ENCODE assay signal across 18 mouse cellular contexts in genomic region chr2:25947950-25948349, GRCm38 (mm10). TPM values are rescaled to one million over a fixed set of nuclear protein-coding genes. Genes with fewer than 3 reads are reported as not detected.
DNase-seq lines count a peak whose midpoint lies in the region; ATAC-seq and TF ChIP-seq lines count a peak whose summit lies in the region.
"Had no signal": no experiment of that assay in that cellular context is flagged by ENCODE, and none has a peak within 500 bp of the region (broad histone marks: within the 10 kb centered on the region; RNA-seq: fewer than 3 reads in every experiment).

No protein-coding gene starts in this region.

- H3K27me3 ChIP-seq in hindbrain, postnatal 0 days (ENCODE audit: insufficient read depth, low read length), result no peaks in the 10 kb centered on the region
- H3K27me3 ChIP-seq in hindbrain, embryonic 12.5 days, result no peaks in the 10 kb centered on the region
- H3K27me3 ChIP-seq in midbrain, postnatal 0 days (ENCODE audit: insufficient read depth, low read length), result no peaks in the 10 kb centered on the region
- H3K27me3 ChIP-seq in midbrain, embryonic 11.5 days (ENCODE audit: control insufficient read depth, insufficient read depth, low read length), result no peaks in the 10 kb centered on the region
- H3K27me3 ChIP-seq: hindbrain, embryonic 13.5 days; liver, embryonic 12.5 days; midbrain, embryonic 13.5 days had no signal

- no peak overlapping the region for H3K9ac ChIP-seq in hindbrain, postnatal 0 days (replicated peaks; ENCODE audit: low read length)
- H3K9ac ChIP-seq in hindbrain, embryonic 12.5 days, result no peak overlapping the region
- no peak overlapping the region for H3K9ac ChIP-seq in midbrain, postnatal 0 days (replicated peaks; ENCODE audit: low read length, poor library complexity, severe bottlenecking)
- no peak overlapping the region for H3K9ac ChIP-seq in midbrain, embryonic 11.5 days (ENCODE audit: low read length)
- H3K9ac ChIP-seq: hindbrain, embryonic 13.5 days; liver, embryonic 12.5 days; midbrain, embryonic 13.5 days had no signal

- TF ChIP-seq CTCF in hindbrain, postnatal 0 days (IDR thresholded peaks at IDR 0.05; ENCODE audit: low read depth), result peak; percentile 38
- TF ChIP-seq CTCF in midbrain, postnatal 0 days (IDR thresholded peaks at IDR 0.05), result peak; percentile 55

- H3K27ac ChIP-seq in hindbrain, postnatal 0 days, result no peak overlapping the region
- H3K27ac ChIP-seq in hindbrain, embryonic 12.5 days, result no peak overlapping the region
- no peak overlapping the region for H3K27ac ChIP-seq in midbrain, postnatal 0 days (ENCODE audit: low read depth, low read length)
- H3K27ac ChIP-seq in midbrain, embryonic 11.5 days (ENCODE audit: low read depth, low read length), result no peak overlapping the region
- H3K27ac ChIP-seq: hindbrain, embryonic 13.5 days; liver, embryonic 12.5 days; midbrain, embryonic 13.5 days had no signal

- peaks cover 52% of the 10 kb centered on the region for H3K36me3 ChIP-seq in hindbrain, postnatal 0 days (ENCODE audit: insufficient read depth, low read length)
- peaks cover 77% of the 10 kb centered on the region for H3K36me3 ChIP-seq in hindbrain, embryonic 12.5 days
- peaks cover 44% of the 10 kb centered on the region for H3K36me3 ChIP-seq in midbrain, postnatal 0 days (ENCODE audit: insufficient read depth, low read length)
- peaks cover 11% of the 10 kb centered on the region; the same call in 1 of the 2 replicates for H3K36me3 ChIP-seq in midbrain, embryonic 11.5 days (ENCODE audit: control insufficient read depth, insufficient read depth, low read length)

- no peak for ATAC-seq in hindbrain, postnatal 0 days
- ATAC-seq in hindbrain, embryonic 12.5 days (ENCODE audit: low FRiP score), result no peak
- ATAC-seq in midbrain, postnatal 0 days (ENCODE audit: low FRiP score), result no peak
- no peak for ATAC-seq in midbrain, embryonic 11.5 days (ENCODE audit: low FRiP score)
- no peak for ATAC-seq in frontal cortex, adult (ENCODE audit: low TSS enrichment)
- no peak for ATAC-seq in erythroblast, adult 5-6 weeks (replicated peaks; ENCODE audit: low FRiP score, poor library complexity, severe bottlenecking)
- ATAC-seq: liver, embryonic 12.5 days; midbrain, embryonic 13.5 days had no signal

- H3K9me3 ChIP-seq in hindbrain, postnatal 0 days (ENCODE audit: low read length), result no peaks in the 10 kb centered on the region
- H3K9me3 ChIP-seq in hindbrain, embryonic 12.5 days (replicated peaks), result no peaks in the 10 kb centered on the region
- H3K9me3 ChIP-seq in midbrain, postnatal 0 days (ENCODE audit: low read length), result no peaks in the 10 kb centered on the region
- no peaks in the 10 kb centered on the region for H3K9me3 ChIP-seq in midbrain, embryonic 11.5 days (ENCODE audit: control insufficient read depth, low read length)
- H3K9me3 ChIP-seq: hindbrain, embryonic 13.5 days; liver, embryonic 12.5 days; midbrain, embryonic 13.5 days had no signal

- WGBS in hindbrain, postnatal 0 days, result 93% methylated on average over 3 of the region's 3 CpGs
- 86% methylated on average over 3 of the region's 3 CpGs for WGBS in hindbrain, embryonic 12.5 days
- 89% methylated on average over 3 of the region's 3 CpGs for WGBS in midbrain, postnatal 0 days
- WGBS in midbrain, embryonic 11.5 days, result 90% methylated on average over 3 of the region's 3 CpGs

- no peak overlapping the region for H3K4me3 ChIP-seq in hindbrain, postnatal 0 days (ENCODE audit: low read length)
- no peak overlapping the region for H3K4me3 ChIP-seq in hindbrain, embryonic 12.5 days
- H3K4me3 ChIP-seq in midbrain, postnatal 0 days (ENCODE audit: low read depth, low read length), result no peak overlapping the region
- no peak overlapping the region for H3K4me3 ChIP-seq in midbrain, embryonic 11.5 days (ENCODE audit: low read depth, low read length)
- H3K4me3 ChIP-seq: erythroblast, embryonic 14.5 days; hindbrain, embryonic 13.5 days; liver, embryonic 12.5 days; midbrain, embryonic 13.5 days had no signal

- peak; percentile 34 for DNase-seq in adrenal gland, postnatal 10 days
- no peak for DNase-seq in adrenal gland, postnatal 25 days
- DNase-seq in hindbrain, postnatal 0 days (ENCODE audit: low spot score), result peak; percentile 25
- no peak for DNase-seq in midbrain, postnatal 0 days (ENCODE audit: low spot score)
- DNase-seq in midbrain, embryonic 11.5 days (ENCODE audit: low spot score, missing footprints), result no peak
- DNase-seq: adrenal gland, adult 2 months; cerebellum, adult 9-10 months; gastrocnemius, postnatal 14 days; layer of hippocampus, postnatal 36 days; right cerebral cortex, postnatal 14 days; thymus, adult 18-20 months had no signal

- no peak overlapping the region for H3K4me2 ChIP-seq in hindbrain, postnatal 0 days (ENCODE audit: low read depth, low read length)
- no peak overlapping the region for H3K4me2 ChIP-seq in hindbrain, embryonic 12.5 days (replicated peaks)
- no peak overlapping the region for H3K4me2 ChIP-seq in midbrain, postnatal 0 days (ENCODE audit: low read depth, low read length, poor library complexity, severe bottlenecking)
- no peak overlapping the region for H3K4me2 ChIP-seq in midbrain, embryonic 11.5 days
- H3K4me2 ChIP-seq: hindbrain, embryonic 13.5 days; liver, embryonic 12.5 days; midbrain, embryonic 13.5 days had no signal

- H3K4me1 ChIP-seq in hindbrain, postnatal 0 days (ENCODE audit: insufficient read depth, low read length), result no peaks in the 10 kb centered on the region
- H3K4me1 ChIP-seq in hindbrain, embryonic 12.5 days, result no peaks in the 10 kb centered on the region
- H3K4me1 ChIP-seq in midbrain, postnatal 0 days (ENCODE audit: insufficient read depth, low read length), result no peaks in the 10 kb centered on the region
- H3K4me1 ChIP-seq in midbrain, embryonic 11.5 days (ENCODE audit: control insufficient read depth, insufficient read depth, low read length), result no peaks in the 10 kb centered on the region
- H3K4me1 ChIP-seq: hindbrain, embryonic 13.5 days; liver, embryonic 12.5 days; midbrain, embryonic 13.5 days had no signal

RNA-seq across cellular contexts. Expression of gene Camsap1, which starts 35.1 kb away (rescaled TPM):
- total RNA-seq in adrenal gland, postnatal 10 days (2021), result 10 to 100 TPM; 28.2 to 28.7 TPM
- total RNA-seq in adrenal gland, postnatal 25 days (2021), result 30.2 and 37.1 TPM in 2 replicates
- total RNA-seq in hindbrain, postnatal 0 days (2014; rRNA removed), result 98.7 and 106 TPM in 2 replicates
- 44.1 and 56.8 TPM in 2 replicates for polyA plus RNA-seq in hindbrain, postnatal 0 days (2015; fragmentation: Nextera tagmentation; extraction: Ambion mirVana)
- 85.5 and 92.7 TPM in 2 replicates for polyA plus RNA-seq in hindbrain, embryonic 12.5 days (2016; fragmentation: Nextera tagmentation; extraction: Ambion mirVana)
- total RNA-seq in midbrain, postnatal 0 days (2014; rRNA removed), result 141 and 157 TPM in 2 replicates
- polyA plus RNA-seq in midbrain, postnatal 0 days (2015; fragmentation: Nextera tagmentation; extraction: Ambion mirVana), result 57.5 and 61.3 TPM in 2 replicates
- polyA plus RNA-seq in midbrain, embryonic 11.5 days (2014; fragmentation: Nextera tagmentation; extraction: Ambion mirVana), result 34.4 and 46.8 TPM in 2 replicates
- 4.0 and 20.9 TPM in 2 replicates for total RNA-seq in erythroblast, adult 5-6 weeks (2015; ENCODE audit: low replicate concordance)
- total RNA-seq in erythroblast, adult 5-6 weeks (2017; ENCODE audit: low replicate concordance), result 10.7 and 19.5 TPM in 2 replicates

Comparison
In these comparisons a context has a peak if more than half of its experiments do, and no peak if none do; other contexts are left out.
1. DNase-seq: peak in adrenal gland, postnatal 10 days (single experiment) and hindbrain, postnatal 0 days (single experiment); none in adrenal gland, postnatal 25 days (single experiment), midbrain, postnatal 0 days (single experiment) and midbrain, embryonic 11.5 days (single experiment).